Mouse (Mus musculus) spleen, postnatal 14 days (tissue): Measurements from ENCODE around the gene Svopl.

Source experiments
- DNase-seq, 2 experiments: peaks; one replicate each; pipeline ENCODE4 v3.0.0; 2021 to 2022; ENCODE audit warnings: low spot score in 2 of 2

Gene Svopl

DNA sequence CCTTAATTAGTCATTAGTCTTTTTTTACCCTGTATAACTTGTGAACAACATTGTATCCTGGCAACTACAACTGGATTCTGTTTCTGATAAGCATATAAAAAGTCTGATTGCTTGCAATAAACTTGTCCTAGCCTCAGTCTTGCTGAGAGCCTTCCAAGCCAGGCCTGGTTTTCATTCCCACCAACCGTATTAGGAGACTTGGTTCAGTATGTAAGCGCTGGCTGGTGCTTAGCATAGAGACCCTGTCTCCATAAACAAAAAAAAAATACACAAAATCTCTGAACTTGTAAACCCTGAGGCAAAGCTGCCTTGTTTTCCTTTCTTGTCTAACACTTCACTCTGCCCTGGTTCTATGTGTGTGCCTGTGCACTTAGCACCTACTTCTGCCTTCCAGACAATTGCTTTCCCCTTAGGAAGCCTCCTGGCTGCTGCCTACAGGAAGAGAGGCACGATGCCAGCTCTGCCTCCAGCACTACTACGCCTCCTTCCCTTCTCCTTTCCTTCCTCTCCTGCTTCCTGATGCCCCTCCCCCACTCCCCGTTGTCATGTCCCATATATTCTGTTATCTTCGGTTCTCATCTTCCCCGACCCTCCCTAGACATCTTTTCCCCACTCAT is 14.8 kb downstream of the Svopl start:
- no peak for DNase-seq

DNA sequence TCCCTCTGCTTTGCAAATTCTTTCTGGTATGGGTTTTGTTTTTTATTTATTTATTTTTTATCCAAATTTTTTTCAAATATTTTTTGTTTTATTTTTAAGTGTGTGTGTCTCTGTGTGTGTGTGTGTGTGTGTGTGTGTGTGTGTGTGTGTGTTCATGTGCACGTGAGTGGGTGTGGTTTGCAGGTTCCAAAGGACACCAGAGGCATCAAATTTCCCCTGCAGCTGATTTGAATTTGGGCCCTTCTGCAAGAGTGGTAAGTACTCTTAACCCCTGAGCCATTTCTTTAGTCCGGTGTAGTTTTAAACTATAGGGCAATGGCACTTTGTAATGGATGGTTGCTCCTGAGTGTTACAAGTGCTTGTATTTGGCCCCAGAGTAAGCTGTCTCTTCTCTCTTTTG is 18.6 kb downstream of the Svopl start:
- no peak for DNase-seq

DNA sequence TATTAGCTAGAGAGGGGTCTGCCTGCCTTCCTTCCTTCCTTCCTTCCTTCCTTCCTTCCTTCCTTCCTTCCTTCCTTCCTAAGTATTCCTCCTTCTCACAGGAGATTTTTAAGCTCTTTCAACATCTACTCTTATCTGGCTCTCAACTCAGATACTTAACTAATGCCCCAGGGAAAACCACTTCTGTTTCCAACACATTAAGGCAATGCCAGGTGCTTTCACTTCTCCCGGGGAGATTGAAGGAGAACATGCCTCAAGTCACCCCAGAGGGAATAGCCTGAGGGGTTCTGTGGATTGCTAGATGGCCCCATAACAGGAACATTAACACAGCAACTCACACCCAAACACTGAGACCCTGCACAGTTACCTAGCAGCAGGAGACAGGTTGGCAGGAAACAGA is 19.0 kb downstream of the Svopl start:
- DNase-seq: no peak

DNA sequence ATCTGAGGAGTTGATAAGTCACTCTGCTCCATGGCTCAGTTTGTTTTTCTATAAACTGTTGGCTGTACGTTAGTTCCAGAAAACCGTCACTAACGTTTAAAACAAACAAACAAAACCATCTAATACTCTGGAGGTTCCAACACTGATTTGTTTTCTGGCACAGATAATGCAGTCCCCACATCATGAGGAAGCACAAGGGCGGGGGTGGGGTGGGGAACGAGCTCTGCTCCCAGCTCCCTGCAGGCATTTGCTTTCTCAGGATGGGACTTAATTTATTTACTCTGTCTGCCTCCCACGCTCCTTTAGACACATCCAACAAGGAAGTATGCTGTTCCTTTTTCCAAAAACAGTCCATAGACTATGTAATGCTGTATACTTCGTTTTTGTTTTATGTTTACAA is 23.5 kb downstream of the Svopl start:
- no peak for DNase-seq

DNA sequence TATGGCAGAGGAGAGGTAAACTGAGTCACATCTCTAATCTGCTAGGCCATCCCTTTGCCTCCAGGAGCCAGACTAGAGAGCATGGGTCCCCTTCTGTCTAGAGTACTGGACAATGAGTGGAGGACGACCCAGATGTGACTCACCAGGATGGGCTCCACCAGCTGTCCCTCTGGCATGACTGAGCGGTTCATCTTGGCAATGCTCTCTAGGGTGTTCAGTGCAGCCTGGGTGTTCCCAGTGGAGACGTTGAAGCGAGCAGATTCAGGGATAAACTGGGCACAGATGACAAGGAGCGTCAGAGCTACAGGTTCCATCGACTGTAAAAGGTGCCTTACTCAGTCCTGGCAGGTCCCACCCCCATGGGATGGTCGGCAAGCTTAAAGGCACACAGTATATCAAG is 25.4 kb downstream of the Svopl start:
- DNase-seq: no peak

DNA sequence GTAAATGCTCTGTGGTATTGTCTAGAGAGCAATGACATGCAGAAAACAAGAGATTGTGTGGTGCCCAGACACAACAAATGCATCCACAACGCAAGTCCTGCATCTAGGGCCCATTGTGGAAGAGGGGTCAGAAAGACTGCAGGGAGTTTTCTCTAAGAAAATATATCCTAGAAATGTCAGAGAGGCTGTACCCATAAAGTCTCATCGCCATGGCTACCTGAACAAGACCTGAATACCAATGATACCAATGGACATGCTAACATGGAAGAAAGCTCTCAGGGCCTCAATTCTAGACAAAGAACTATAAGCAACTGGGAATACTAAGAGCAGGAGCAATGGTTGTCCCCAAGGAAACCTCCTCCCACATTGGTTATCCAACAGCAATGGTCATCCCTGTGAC is 34.0 kb downstream of the Svopl start:
- DNase-seq: no peak

DNA sequence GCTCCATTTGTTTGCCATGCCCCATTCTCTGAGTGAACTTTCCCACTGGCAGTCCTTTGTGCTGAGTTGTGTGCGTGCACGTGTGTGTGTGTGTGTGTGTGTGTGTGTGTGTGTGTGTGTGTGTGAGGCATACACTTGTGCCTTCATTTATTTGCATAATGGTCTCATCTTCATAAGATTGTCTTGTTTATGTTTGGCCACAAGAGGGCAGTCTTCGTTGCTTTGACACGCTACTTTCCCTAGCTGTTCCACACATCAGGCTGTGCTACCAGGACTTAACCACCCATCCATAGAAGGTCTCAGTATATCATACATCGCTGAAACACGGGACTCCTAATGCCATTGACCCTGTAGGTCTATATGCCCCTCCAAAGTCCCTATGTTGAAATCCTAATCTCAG is 39.3 kb downstream of the Svopl start:
- DNase-seq: peak in 1 of 2 experiments; percentile 16

DNA sequence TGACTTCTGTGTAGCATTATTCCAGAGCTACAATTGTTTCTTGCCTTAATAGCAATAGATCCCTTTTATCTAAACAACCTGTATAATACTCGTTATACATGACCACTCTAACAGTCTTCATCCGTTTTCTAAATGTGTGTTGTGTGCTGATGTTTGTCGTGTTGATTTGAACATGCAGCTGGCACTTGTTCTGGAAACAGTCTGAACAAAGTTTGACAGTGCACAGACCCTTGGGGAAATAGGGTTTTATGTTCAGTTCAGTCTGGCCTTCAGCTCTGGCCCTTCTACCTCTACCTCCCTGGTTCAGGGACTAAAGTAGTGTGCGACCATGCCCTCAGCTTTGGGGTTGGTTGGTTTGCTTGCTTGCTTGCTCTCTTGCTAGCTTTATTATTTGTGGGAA is 79.4 kb downstream of the Svopl start:
- no peak for DNase-seq

DNA sequence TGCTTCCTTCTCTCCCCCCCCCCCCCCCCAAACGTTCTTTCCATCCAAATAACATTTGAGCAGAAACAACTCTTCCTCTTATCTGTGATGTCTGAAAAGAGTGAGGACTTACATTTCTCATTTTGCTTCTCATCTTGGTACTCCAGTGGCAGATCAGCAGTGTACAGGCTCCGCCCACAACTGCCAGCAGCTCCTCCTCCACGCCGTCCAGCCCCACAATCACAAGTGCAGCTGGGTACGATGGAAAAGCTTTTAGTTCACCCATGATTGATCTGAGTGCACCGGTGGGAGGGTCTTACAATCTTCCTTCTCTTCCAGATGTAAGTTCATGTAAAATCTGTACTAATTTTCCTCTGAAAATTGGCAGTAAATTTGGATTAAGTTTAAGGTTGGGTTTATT is 95.5 kb downstream of the Svopl start:
- DNase-seq: no peak

DNA sequence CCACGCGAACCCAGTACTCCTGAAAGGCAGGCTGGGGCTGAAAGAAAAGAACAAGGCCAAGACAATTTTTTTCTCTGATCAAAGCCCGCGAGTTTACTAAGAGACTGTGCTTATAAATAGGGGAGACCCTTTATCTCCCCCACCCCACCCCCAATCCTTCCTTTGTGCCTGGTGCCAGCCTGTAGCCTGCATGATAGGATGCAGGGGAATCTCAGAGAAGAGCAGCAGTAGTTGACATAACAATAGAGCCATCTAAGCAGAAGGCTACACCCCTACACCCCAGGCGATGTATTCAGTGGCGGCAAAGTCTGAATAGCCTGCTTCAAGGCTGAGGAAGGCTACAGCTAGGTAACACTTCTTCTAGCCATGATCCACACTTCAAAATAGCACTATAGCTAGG is 110.3 kb downstream of the Svopl start:
- DNase-seq: no peak
